Mouse (Mus musculus): ENCODE results near the gene Opa3.

DNA sequence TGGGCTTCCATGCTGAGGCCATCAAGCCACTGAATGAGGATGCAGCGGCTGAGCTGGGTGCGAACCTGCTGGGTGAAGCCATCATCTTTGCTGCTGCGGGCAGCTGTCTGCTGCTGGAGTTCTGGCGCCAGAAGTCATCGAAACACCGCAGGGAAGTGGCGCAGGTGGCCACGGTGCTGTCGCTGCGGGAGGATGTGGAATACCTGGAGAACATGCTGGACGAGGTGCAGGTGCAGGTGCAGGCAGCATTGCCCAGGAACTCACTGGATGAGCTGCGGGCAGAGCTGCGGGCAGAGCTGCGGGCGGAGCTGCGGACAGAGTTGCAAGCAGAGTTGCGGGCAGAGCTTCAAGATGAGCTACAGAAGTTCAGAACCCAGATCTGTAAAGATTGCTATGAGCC lies 27.3 kb downstream of the Opa3 start:
- TF ChIP-seq GATA1 (IDR thresholded peaks at IDR 0.05; ENCODE audit: borderline replicate concordance, low read length) (no peak), FLI1 (IDR thresholded peaks at IDR 0.05; ENCODE audit: low read length) (no peak)

Measured in megakaryocyte, embryonic 14.5 days (primary cell).